Mouse (Mus musculus) bone marrow macrophage, adult 2 months (primary cell): ENCODE data around the gene Dgkk.

Experiments
- CTCF ChIP-seq: IDR thresholded peaks from 2 replicates; pipeline ENCODE4 v1.5.1; 2012; ENCODE audit warnings: low read depth, mild to moderate bottlenecking, low read length, moderate library complexity
- POLR2A ChIP-seq: IDR thresholded peaks from 2 replicates; pipeline ENCODE4 v1.6.1; 2012; ENCODE audit warnings: mild to moderate bottlenecking, low read depth, low read length, borderline replicate concordance

- TF ChIP-seq CTCF, result no peak
- TF ChIP-seq POLR2A, result no peak
Measured at GRCm38 (mm10) chrX:6778250-6778637, 862 bp upstream of the Dgkk start.
